Mouse (Mus musculus) MEL (cell line): ENCODE data around the gene 0610012G03Rik.

ENCODE experiments used
- CHD2 ChIP-seq: IDR thresholded peaks from 2 replicates; pipeline ENCODE4 v1.6.1; 2011; ENCODE audit warnings: low read length, improper control_type of control experiment
- CTCF ChIP-seq, 3 experiments: IDR thresholded peaks in 2 of 3; conservative IDR thresholded peaks in 1 of 3; 2 replicates each; pipeline ENCODE4 v1.5.1; 2011 to 2012; ENCODE audit warnings: low read length in 3 of 3, low read depth in 2 of 3, mild to moderate bottlenecking in 2 of 3, improper control_type of control experiment in 1 of 3, inconsistent platforms in 1 of 3, mixed read lengths in 1 of 3, moderate library complexity in 1 of 3; ENCODE audit not compliant: control insufficient read depth in 1 of 3, insufficient read depth in 1 of 3, poor library complexity in 1 of 3, severe bottlenecking in 1 of 3
- ELF1 ChIP-seq: IDR thresholded peaks from 2 replicates; pipeline ENCODE4 v1.6.1; 2014; ENCODE audit warnings: low read depth, mild to moderate bottlenecking, inconsistent platforms, low read length, improper control_type of control experiment, moderate library complexity
- EP300 ChIP-seq, 2 experiments: IDR thresholded peaks; 2 replicates each; pipeline ENCODE4 v1.6.1; 2011; ENCODE audit warnings: improper control_type of control experiment in 2 of 2, low read length in 2 of 2, low read depth in 1 of 2, mild to moderate bottlenecking in 1 of 2
- ETS1 ChIP-seq: IDR thresholded peaks from 2 replicates; pipeline ENCODE4 v1.6.1; 2012; ENCODE audit warnings: low read depth, mild to moderate bottlenecking, inconsistent platforms, low read length, improper control_type of control experiment, moderate library complexity
- GATA1 ChIP-seq: IDR thresholded peaks from 2 replicates; pipeline ENCODE4 v1.6.1; 2011; ENCODE audit warnings: low read depth, low read length, improper control_type of control experiment
- MXI1 ChIP-seq: IDR thresholded peaks from 2 replicates; pipeline ENCODE4 v1.6.1; 2011; ENCODE audit warnings: mild to moderate bottlenecking, low read depth, low read length, improper control_type of control experiment
- TBP ChIP-seq: IDR thresholded peaks from 2 replicates; pipeline ENCODE4 v1.8.0; 2011; ENCODE audit warnings: low read depth, low read length, improper control_type of control experiment
- USF1 ChIP-seq: IDR thresholded peaks from 2 replicates; pipeline ENCODE4 v1.6.1; 2014; ENCODE audit warnings: low read depth, mild to moderate bottlenecking, inconsistent platforms, low read length, improper control_type of control experiment, moderate library complexity
- ZC3H11A ChIP-seq: IDR thresholded peaks from 2 replicates; pipeline ENCODE4 v1.6.1; 2012; ENCODE audit warnings: low read depth, mild to moderate bottlenecking, inconsistent platforms, low read length, improper control_type of control experiment
- ZMIZ1 ChIP-seq: IDR thresholded peaks from 2 replicates; pipeline ENCODE4 v1.6.1; 2012; ENCODE audit warnings: low read depth, mild to moderate bottlenecking, inconsistent platforms, low read length, improper control_type of control experiment, moderate library complexity
- ZNF384 ChIP-seq: IDR thresholded peaks from 2 replicates; pipeline ENCODE4 v1.6.1; 2012; ENCODE audit warnings: low read depth, mild to moderate bottlenecking, inconsistent platforms, low read length, improper control_type of control experiment

- TF ChIP-seq USF1: no peak
- TF ChIP-seq CTCF (IDR thresholded peaks at IDR 0.05 in 2 of 3, conservative IDR thresholded peaks at IDR 0.05 in 1 of 3; ENCODE audit: control insufficient read depth in 1 of 3, insufficient read depth in 1 of 3, low read depth in 2 of 3, low read length in 3 of 3, poor library complexity in 1 of 3, severe bottlenecking in 1 of 3): peak; percentile 64 to 88 (median 68)
- TF ChIP-seq GATA1: no peak
- TF ChIP-seq TBP: no peak
- no peak for TF ChIP-seq CHD2
- TF ChIP-seq ETS1: no peak
- no peak for TF ChIP-seq ZNF384
- TF ChIP-seq ZC3H11A: no peak
- TF ChIP-seq ZMIZ1: no peak
- TF ChIP-seq ELF1: no peak
- TF ChIP-seq MXI1: no peak
- TF ChIP-seq EP300 (IDR thresholded peaks at IDR 0.05; ENCODE audit: low read depth in 1 of 2, low read length in 2 of 2): no peak
These were observed 43.0 kb downstream of the 0610012G03Rik start for GRCm38 (mm10) chr16:31905331-31905730.
